Mouse (Mus musculus) thymus, postnatal 10 days (tissue): Measurements from ENCODE around the gene Slc25a11.

Source experiments
- DNase-seq, 2 experiments: peaks; one replicate each; pipeline ENCODE4 v3.0.0; 2021; ENCODE audit warnings: low spot score in 2 of 2

The Slc25a11 gene

GRCm38 (mm10) chr11:70646691-70647650 lies at the start of gene Slc25a11, which contains the start of gene Rnf167:
Gene Slc25a11 (minus strand): TSS chr11:70647479.
Gene Rnf167 (plus strand): TSS chr11:70647235.
- DNase-seq, result peak; percentile 97 to 98

DNA sequence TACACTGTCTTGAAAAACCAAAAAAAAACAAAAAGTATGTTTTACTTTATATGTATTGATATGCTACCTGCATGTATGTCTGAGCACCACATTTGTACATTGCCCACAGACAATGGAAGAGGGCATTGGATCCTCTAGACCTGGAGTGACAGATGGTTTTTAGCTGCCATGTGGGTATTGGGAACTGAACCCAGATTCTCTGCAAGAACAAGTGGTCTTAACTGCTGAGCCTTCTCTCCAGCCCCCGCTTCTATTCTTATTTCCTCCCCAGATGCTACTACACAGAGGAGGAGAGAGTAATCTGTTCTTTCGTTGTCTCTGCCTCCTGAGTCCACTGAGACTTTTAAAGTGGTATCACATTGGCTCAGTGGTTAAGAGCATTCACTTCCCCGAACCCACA lies 46.2 kb upstream of the Slc25a11 start:
- no peak for DNase-seq

DNA sequence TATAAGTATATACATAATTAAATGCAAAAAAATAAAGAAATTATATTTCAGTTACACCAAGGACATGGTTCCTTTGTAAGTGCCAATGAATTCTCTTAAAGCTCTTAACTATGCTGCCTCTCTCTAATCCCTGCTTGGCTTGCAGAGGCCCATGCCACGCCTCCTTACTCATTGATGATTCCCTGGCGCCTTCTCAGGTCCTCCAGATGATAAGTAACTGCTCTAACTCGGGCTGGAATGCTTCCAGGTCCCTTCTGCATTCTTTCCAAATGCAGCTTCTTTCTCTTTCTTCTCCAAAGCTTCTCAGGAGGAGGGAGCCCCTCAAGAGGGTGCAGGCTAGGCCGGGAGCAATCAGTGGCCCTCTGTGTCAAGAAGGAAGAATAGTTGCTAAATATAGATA lies 42.3 kb upstream of the Slc25a11 start:
- no peak for DNase-seq

DNA sequence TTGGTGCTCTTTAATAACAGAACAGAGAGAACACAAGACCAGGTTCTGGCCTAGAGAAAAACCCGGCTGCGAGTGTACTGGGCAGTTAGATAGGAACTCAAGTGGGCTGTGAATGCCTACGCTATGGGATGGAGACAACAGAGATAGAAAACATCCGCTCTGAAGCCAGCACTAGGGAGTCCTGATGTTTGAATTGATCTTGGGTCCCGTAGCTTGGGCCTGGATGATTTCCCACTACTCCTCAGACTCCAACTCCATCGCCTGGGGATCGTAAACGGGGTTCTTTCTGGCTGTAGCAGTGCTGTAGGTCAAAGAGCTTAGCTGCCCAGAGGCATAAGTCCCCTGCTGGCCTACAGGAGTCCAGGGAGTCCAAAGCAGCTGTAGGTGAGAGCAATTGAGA lies 41.1 kb upstream of the Slc25a11 start:
- DNase-seq, result no peak

DNA sequence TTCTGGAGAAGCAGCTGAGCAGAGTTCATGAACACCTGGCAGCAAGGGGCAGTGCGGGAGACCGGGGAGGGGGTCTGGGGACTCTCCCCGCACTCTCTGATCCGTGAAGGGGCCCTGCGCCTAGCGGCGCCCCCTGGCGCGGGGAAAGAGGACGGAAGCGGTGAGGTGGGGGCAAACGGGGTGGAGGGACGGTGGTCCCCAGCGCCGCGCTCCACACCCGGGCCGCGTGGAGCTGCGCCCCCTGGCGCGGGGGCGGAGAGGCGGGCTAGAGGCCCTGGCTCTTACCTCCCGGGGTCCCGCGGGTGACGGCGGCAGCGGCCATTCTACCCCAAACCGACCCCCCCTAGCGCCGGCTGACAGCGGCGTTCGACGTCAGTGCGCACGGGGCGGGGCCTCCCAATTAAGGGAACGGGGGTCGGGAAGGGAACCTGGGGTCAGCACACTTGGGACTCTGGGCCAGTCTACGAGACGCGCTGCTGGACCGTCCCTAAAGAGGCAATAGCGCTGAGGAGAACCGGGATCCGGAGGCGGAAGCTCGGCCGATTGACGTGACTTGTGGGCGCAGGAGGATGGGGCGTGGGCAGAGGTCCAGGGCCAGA lies 40.4 kb upstream of the Slc25a11 start, which contains the start of gene Camta2:
Camta2 (minus strand) TSS at position 505 of the 599 bp plus-strand sequence.
- DNase-seq, result peak; percentile 82 to 87

- DNase-seq, result no peak
Observed at GRCm38 (mm10) chr11:70686901-70687566, 39.8 kb upstream of the Slc25a11 start.

DNA sequence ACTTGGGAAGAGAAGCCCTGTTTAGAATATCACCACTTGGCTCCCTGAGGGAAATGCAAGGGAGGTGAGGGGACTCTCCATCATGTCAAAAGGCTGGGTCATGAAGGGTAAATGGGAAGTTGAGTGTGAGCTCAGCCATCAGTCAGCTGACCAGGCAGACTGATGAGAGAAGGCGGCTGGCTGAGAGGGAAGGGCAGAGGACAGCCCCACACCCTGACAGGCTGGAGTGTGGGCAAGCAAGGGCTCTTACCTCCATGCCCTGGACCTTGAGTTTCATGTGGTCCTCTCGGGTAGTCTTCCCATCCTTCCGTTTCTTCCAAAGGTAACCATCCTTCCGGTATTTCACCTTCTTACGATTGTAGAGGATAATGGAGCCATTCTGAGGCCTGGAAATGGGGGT lies 36.4 kb upstream of the Slc25a11 start:
- no peak for DNase-seq

DNA sequence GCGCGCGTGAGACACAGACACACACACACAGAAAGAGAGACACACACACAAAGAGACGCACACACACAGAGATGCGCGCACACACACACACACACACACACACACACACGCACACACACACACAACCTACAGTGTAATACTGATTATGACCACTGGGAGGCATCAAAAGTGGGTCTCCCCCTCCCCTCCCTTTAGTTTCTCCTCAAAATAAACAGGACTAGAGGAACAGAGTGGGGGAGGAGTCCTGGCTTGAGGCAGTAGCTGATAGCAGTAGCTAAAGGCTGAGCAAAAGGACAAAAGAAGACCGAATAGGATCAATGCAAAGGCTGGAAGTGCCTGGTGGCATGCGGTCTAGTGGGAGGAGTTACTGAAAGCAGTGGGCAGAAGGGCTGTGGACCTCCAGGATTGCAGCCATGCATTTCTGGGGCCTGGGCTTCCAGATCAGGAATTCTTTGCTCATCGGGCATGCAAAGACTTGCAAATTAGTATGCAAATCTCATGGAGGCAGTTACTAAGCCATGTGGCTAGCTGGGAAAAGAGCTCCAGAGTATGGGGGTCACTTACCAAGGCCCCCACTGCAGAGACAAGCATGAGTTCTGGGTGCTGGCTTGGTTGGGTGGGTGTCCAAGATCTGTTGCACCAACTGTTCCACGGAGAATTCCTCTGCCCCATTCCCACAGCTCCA lies 34.8 kb upstream of the Slc25a11 start:
- peak in 1 of 2 experiments; percentile 51 for DNase-seq

DNA sequence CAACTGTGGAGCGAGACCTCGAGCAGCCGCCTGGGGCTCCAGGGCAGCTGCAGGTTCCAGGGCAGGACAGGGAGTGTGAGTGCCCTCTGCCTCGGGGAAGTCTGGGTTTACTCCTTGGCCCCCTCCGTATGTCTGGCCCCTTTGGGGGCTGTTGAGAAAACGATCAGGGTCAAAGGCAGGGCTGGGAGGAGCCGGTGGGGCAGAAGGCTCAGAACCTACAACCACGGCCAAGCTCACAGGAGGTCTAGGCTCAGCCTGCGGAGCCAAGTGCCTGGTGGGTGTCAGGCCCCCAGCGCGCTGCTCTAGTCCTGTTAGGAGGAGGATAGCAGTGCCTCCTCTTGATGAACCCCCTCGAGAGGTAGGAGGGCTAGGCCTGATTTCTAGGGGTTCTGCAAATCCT lies 33.9 kb upstream of the Slc25a11 start:
- no peak for DNase-seq

- DNase-seq, result no peak
Observed at GRCm38 (mm10) chr11:70679894-70680293, 32.6 kb upstream of the Slc25a11 start.

DNA sequence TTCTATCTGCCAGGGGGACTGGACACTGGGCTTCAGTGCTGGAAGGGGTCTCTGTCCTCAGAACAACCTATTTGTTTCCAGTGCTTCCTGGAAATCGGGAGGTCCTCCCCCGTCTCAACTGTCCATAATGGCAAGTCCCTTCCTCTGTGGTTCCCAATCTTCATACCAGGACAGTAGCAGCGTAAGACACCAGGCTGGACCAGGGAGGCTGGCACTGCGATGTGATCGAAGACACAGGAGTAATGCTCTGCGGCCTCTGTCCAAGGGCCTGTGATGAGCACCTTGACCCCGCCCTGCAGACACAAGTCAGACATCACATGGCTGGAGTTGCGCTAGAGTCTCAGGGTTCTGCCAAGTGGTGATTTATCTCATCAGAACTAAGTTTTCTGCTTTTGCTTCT lies 32.1 kb upstream of the Slc25a11 start:
- no peak for DNase-seq

DNA sequence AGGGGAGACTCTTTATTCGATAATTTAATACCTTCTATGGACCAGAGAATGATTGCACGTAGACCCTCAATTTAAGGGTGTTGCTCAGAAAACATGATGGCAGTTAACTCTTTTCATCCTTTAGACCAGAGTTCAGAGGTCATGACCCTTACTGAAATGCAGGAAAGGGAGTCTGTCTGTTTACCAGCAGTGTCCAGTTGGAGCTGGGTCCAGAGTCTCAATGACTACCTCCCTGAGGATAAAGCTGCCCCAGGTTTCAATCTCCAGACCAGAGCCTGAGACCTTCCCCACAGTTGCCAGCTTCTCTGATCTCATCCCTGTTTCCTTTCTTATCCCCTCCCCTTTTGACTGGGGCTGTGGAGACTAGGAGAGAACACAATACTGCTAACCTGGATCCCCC lies 31.3 kb upstream of the Slc25a11 start:
- no peak for DNase-seq

DNA sequence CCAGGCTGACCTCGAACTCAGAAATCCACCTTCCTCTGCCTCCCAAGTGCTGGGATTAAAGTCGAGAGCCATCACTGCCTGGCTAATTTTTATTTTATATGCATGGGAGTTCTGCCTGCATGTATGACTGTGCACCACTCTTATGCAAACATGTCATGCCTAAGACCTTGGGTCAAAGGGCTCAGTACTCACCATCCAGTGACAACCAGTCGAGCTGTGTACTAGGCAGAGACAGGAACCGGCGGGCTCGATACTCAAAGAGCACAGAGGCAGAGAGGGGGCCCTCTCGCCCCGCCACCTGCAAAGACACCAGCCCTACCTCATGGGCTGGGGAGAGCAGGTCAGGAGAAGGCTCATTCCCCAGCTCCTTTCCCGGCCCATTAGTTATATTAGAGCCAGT lies 30.8 kb upstream of the Slc25a11 start:
- no peak for DNase-seq

GRCm38 (mm10) chr11:70674501-70674900 lies 27.2 kb upstream of the Slc25a11 start:
- DNase-seq, result no peak

DNA sequence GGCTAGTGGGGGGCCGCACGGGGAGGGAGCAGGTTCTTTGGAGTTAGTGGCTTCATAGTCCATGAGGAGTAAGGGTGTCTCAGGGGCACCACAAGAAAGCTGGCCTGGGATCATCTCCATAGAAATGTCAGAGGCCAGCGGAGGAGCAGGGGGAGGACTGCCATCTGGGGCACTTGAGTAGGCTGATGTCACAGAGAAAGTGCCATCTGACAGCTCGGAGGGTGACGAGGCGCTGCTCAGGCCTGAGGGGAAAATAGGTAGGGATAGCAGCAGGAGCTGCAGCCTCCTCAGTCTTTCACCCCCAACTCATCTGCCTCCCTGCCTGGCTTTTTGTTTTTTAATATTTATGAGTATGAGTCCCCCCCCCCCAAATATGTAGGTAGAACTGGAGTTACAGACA lies 26.7 kb upstream of the Slc25a11 start:
- no peak for DNase-seq

GRCm38 (mm10) chr11:70671333-70672047 lies 24.2 kb upstream of the Slc25a11 start:
- DNase-seq, result no peak

DNA sequence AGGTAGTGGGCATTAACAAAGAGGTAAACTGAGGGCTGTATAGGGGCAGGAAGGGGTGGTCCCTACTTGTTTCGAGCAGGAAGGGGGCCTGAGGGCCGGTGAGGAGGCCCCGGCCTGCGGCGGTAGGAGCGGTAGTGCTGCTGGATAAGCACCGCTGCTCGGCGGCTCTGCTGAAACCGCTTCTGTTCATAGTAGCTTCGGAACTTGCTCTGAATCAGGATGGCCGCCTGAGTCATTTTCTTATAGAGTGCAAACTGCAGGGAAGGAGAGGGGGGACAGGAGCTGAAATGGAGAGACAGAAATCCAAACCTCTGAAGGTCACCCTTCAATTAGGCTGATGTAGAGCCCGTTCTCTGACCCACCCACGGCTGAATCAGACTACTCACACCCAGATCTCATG lies 23.2 kb upstream of the Slc25a11 start:
- no peak for DNase-seq

DNA sequence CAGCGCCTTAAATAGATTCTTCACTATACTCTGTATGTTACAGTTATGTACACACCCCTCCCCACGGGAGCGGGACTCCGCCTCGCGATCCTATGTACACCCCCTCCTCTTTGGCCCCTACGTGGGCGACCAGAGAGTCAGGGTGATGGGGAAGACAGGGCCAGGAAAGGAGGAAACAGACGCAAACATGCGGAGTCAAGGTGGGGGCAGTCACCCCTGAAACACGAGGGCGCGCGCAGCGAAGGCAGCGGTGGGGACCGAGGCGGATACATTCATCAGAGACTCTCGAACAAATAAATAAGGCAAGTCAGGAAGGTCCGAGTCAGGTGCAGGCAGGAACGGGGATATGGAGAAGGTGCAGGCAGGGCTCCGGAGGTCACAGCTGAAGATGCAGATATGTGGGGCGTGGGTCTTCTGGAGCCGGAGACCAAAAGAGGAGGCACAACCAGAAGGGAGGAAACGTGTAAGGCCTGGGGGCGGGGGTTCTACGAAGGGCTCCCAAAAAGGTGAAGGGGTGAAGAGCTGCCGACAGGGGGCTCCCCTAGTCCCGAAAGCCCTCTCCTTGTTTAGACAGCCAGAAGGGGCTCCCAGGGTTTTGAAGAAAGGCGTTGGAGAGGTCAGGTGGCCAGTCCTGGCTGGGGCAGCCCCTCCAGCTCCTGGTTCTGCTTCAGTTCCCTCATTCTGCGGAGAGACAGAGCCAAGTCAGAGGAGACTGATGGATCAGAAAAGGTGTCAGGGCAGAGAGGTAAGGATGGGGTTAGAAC lies 22.5 kb upstream of the Slc25a11 start:
- peak; percentile 89 to 91 for DNase-seq

GRCm38 (mm10) chr11:70668771-70669505 lies 21.7 kb upstream of the Slc25a11 start, which contains the start of gene Spag7:
Gene Spag7 (minus strand): TSS chr11:70669416.
- DNase-seq, result peak; percentile 89 to 96
